Mouse (Mus musculus): ENCODE data around the gene Tbl1xr1. TPM values are rescaled to one million over a fixed set of nuclear protein-coding genes. Genes with fewer than 3 reads are reported as not detected.

The Tbl1xr1 gene
- 22.7 and 23.7 TPM in 2 replicates for polyA plus RNA-seq (2015; fragmentation: Nextera tagmentation; extraction: Ambion mirVana)

DNA sequence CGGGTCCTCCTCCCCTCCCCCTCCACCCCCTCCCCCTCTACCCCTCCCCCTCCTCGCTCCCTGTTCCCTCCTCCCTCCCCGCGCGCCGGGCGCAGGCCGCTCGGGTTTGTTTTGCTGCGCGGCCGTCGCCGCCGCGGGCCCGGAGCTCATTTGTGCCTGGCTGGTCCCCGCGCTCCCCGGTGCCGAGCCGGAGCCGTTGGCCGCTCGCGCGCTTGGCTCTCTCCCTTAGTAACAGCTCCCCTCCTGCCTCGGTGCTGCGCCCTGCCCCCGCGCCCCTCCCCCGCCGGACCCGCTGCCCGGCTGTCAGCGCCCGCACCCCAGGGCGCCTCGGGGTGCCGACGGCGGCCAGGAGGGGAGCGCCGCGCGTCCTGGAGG is at the start of gene Tbl1xr1:
Tbl1xr1 (plus strand) TSS at position 92 of the 375 bp plus-strand sequence.
- H3K27ac ChIP-seq = peak within 1 kb of the TSS; percentile 97
- ATAC-seq (ENCODE audit: insufficient number of reproducible peaks, insufficient read depth, low FRiP score, low TSS enrichment, low read depth) = peak; percentile 86
- no peaks in the 10 kb centered on the region for H3K27me3 ChIP-seq
- WGBS = under 1% methylated on average over 29 of the region's 46 CpGs
- peak within 1 kb of the TSS; percentile 69 for H3K4me2 ChIP-seq
- peaks cover 4% of the 10 kb centered on the region; the same call in 1 of the 2 replicates for H3K36me3 ChIP-seq
- no peaks in the 10 kb centered on the region for H3K9me3 ChIP-seq
- peak within 1 kb of the TSS; percentile 89 for H3K4me3 ChIP-seq
- peaks cover 36% of the 10 kb centered on the region for H3K4me1 ChIP-seq
- H3K9ac ChIP-seq = peak within 1 kb of the TSS; percentile 98

- no peak overlapping the region for H3K4me3 ChIP-seq
- no peak for ATAC-seq (ENCODE audit: insufficient number of reproducible peaks, insufficient read depth, low FRiP score, low TSS enrichment, low read depth)
- H3K9me3 ChIP-seq = no peaks in the 10 kb centered on the region
- H3K36me3 ChIP-seq = no peaks in the 10 kb centered on the region
- H3K27ac ChIP-seq = no peak overlapping the region
- H3K4me2 ChIP-seq = no peak overlapping the region
- H3K4me1 ChIP-seq = no peaks in the 10 kb centered on the region
- H3K27me3 ChIP-seq = no peaks in the 10 kb centered on the region
- H3K9ac ChIP-seq = no peak overlapping the region
- 31% methylated on average over 4 of the region's 4 CpGs for WGBS
Measured at GRCm38 (mm10) chr3:22038004-22038403, 38.4 kb upstream of the Tbl1xr1 start.

- Histone ChIP-seq H3K27ac (no peak overlapping the region), H3K27me3 (no peaks in the 10 kb centered on the region), H3K36me3 (no peaks in the 10 kb centered on the region), H3K4me1 (no peaks in the 10 kb centered on the region), H3K9me3 (no peaks in the 10 kb centered on the region), H3K9ac (no peak overlapping the region), H3K4me3 (no peak overlapping the region), H3K4me2 (no peak overlapping the region)
- ATAC-seq (ENCODE audit: insufficient number of reproducible peaks, insufficient read depth, low FRiP score, low TSS enrichment, low read depth) = no peak
- WGBS = 92% methylated on average over 8 of the region's 8 CpGs
Measured at GRCm38 (mm10) chr3:22039036-22039795, 37.2 kb upstream of the Tbl1xr1 start.

GRCm38 (mm10) chr3:22040627-22041026 is 35.8 kb upstream of the Tbl1xr1 start:
- H3K27me3 ChIP-seq = no peaks in the 10 kb centered on the region
- no peak overlapping the region for H3K9ac ChIP-seq
- no peaks in the 10 kb centered on the region for H3K36me3 ChIP-seq
- ATAC-seq (ENCODE audit: insufficient number of reproducible peaks, insufficient read depth, low FRiP score, low TSS enrichment, low read depth) = no peak
- no peak overlapping the region for H3K27ac ChIP-seq
- WGBS = 74% methylated on average over 6 of the region's 6 CpGs
- H3K4me2 ChIP-seq = no peak overlapping the region
- no peaks in the 10 kb centered on the region for H3K4me1 ChIP-seq
- no peaks in the 10 kb centered on the region for H3K9me3 ChIP-seq
- H3K4me3 ChIP-seq = no peak overlapping the region

GRCm38 (mm10) chr3:22047203-22047602 is 29.2 kb upstream of the Tbl1xr1 start:
- Histone ChIP-seq H3K4me1 (no peaks in the 10 kb centered on the region), H3K36me3 (no peaks in the 10 kb centered on the region), H3K4me2 (no peak overlapping the region), H3K27me3 (no peaks in the 10 kb centered on the region), H3K4me3 (no peak overlapping the region), H3K27ac (no peak overlapping the region), H3K9ac (no peak overlapping the region), H3K9me3 (no peaks in the 10 kb centered on the region)
- ATAC-seq (ENCODE audit: insufficient number of reproducible peaks, insufficient read depth, low FRiP score, low TSS enrichment, low read depth) = no peak
- 83% methylated on average over 14 of the region's 14 CpGs for WGBS

GRCm38 (mm10) chr3:22056664-22057328 is 19.7 kb upstream of the Tbl1xr1 start:
- Histone ChIP-seq H3K36me3 (no peaks in the 10 kb centered on the region), H3K27ac (no peak overlapping the region), H3K4me3 (no peak overlapping the region), H3K9ac (no peak overlapping the region), H3K27me3 (no peaks in the 10 kb centered on the region), H3K4me2 (no peak overlapping the region), H3K4me1 (no peaks in the 10 kb centered on the region), H3K9me3 (no peaks in the 10 kb centered on the region)
- no peak for ATAC-seq (ENCODE audit: insufficient number of reproducible peaks, insufficient read depth, low FRiP score, low TSS enrichment, low read depth)
- WGBS = 89% methylated on average over 4 of the region's 4 CpGs

GRCm38 (mm10) chr3:22058206-22058804 is 18.1 kb upstream of the Tbl1xr1 start:
- no peak for ATAC-seq (ENCODE audit: insufficient number of reproducible peaks, insufficient read depth, low FRiP score, low TSS enrichment, low read depth)
- H3K36me3 ChIP-seq = no peaks in the 10 kb centered on the region
- no peaks in the 10 kb centered on the region for H3K4me1 ChIP-seq
- H3K9ac ChIP-seq = no peak overlapping the region
- no peaks in the 10 kb centered on the region for H3K27me3 ChIP-seq
- 83% methylated on average over 7 of the region's 7 CpGs for WGBS
- no peak overlapping the region for H3K4me3 ChIP-seq
- H3K4me2 ChIP-seq = no peak overlapping the region
- no peak overlapping the region for H3K27ac ChIP-seq
- H3K9me3 ChIP-seq = no peaks in the 10 kb centered on the region

GRCm38 (mm10) chr3:22061163-22061562 is 15.3 kb upstream of the Tbl1xr1 start:
- no peaks in the 10 kb centered on the region for H3K4me1 ChIP-seq

DNA sequence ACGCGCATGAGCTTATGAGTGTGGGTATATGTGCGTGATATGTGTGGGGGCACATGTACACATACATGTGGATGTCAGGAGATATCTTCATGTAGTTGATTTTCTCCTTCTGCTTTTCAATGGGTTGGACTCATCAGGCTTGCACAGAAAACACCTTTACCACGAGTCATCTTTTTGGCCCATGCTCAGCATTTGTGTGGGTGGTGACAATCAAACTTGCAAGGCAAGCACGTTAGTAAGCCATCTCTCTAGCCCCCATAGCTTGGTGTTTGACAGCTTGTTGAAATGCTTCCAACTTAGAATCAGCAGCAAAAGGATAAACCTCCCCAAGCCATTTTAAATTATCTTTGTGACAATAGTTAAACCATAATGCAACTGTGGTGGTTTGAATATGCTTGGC is 7.8 kb upstream of the Tbl1xr1 start:
- no peaks in the 10 kb centered on the region for H3K27me3 ChIP-seq
- no peak overlapping the region for H3K9ac ChIP-seq
- H3K27ac ChIP-seq = no peak overlapping the region
- no peak for ATAC-seq (ENCODE audit: insufficient number of reproducible peaks, insufficient read depth, low FRiP score, low TSS enrichment, low read depth)
- no peaks in the 10 kb centered on the region for H3K36me3 ChIP-seq
- 82% methylated on average over 5 of the region's 5 CpGs for WGBS
- no peaks in the 10 kb centered on the region for H3K9me3 ChIP-seq
- H3K4me2 ChIP-seq = no peak overlapping the region
- H3K4me1 ChIP-seq = no peaks in the 10 kb centered on the region
- no peak overlapping the region for H3K4me3 ChIP-seq

More at GRCm38 (mm10) chr3:22061163-22061562, 15.3 kb upstream of the Tbl1xr1 start:
- ATAC-seq (ENCODE audit: insufficient number of reproducible peaks, insufficient read depth, low FRiP score, low TSS enrichment, low read depth) = no peak
- Histone ChIP-seq H3K4me3 (no peak overlapping the region), H3K27me3 (no peaks in the 10 kb centered on the region), H3K4me2 (no peak overlapping the region), H3K9me3 (no peaks in the 10 kb centered on the region), H3K9ac (no peak overlapping the region), H3K27ac (no peak overlapping the region), H3K36me3 (no peaks in the 10 kb centered on the region)
- 85% methylated on average over 4 of the region's 4 CpGs for WGBS

DNA sequence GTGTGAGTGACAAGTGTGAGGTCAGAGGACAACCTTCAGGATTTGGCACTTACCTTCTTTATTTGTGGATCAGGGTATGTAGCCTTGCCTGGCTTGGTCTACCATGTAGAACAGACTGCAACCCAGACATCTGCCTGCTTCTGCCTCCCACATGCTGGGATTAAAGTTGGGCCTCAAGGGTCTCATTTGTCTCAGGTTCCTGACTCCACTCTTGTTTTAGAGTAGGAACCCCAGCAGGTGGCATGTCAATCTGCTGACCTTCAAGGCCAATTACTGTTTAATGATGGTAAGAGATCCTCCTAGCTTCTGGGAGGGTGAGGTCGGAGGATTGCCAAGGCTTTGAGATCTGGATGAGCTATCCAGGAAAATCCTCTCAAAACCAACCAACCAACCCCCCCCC is 2.5 kb upstream of the Tbl1xr1 start:
- ATAC-seq (ENCODE audit: insufficient number of reproducible peaks, insufficient read depth, low FRiP score, low TSS enrichment, low read depth) = no peak
- no peaks in the 10 kb centered on the region for H3K27me3 ChIP-seq
- H3K9ac ChIP-seq = no peak overlapping the region
- H3K4me1 ChIP-seq = peaks cover 18% of the 10 kb centered on the region
- no peaks in the 10 kb centered on the region for H3K36me3 ChIP-seq
- WGBS = 76% methylated on average over 1 of the region's 1 CpGs
- no peak overlapping the region; the same call in 1 of the 2 replicates for H3K4me2 ChIP-seq
- no peak overlapping the region for H3K4me3 ChIP-seq
- no peaks in the 10 kb centered on the region for H3K9me3 ChIP-seq
- no peak overlapping the region for H3K27ac ChIP-seq

- WGBS = 36% methylated on average over 11 of the region's 11 CpGs
- no peak for ATAC-seq (ENCODE audit: insufficient number of reproducible peaks, insufficient read depth, low FRiP score, low TSS enrichment, low read depth)
- no peaks in the 10 kb centered on the region for H3K27me3 ChIP-seq
- H3K4me1 ChIP-seq = peaks cover 27% of the 10 kb centered on the region
- peaks cover 4% of the 10 kb centered on the region; the same call in 1 of the 2 replicates for H3K36me3 ChIP-seq
- H3K4me2 ChIP-seq = peak overlapping the region; percentile 69
- H3K27ac ChIP-seq = no peak overlapping the region
- H3K9me3 ChIP-seq = no peaks in the 10 kb centered on the region
- H3K9ac ChIP-seq = 0 out of 2 replicates have a peak overlapping the region, but pooled peaks have one; percentile 6
- peak overlapping the region; percentile 89 for H3K4me3 ChIP-seq
Measured at GRCm38 (mm10) chr3:22074591-22075294, 1.7 kb upstream of the Tbl1xr1 start.

Measured in embryonic facial prominence, embryonic 13.5 days (tissue).